Mouse (Mus musculus) G1E (cell line): ENCODE measurements around the gene Adgrg1.
"Not testable (repeated sequence)": the region's sequence is repeated elsewhere in the genome, so short reads cannot be mapped to it uniquely, and the experiment has no call there.

Experiments
- CTCF ChIP-seq: IDR thresholded peaks from 2 replicates; pipeline ENCODE4 v1.5.1; 2012; ENCODE audit warnings: low read depth, low read length, inconsistent platforms, mixed read lengths
- POLR2AphosphoS5 ChIP-seq: IDR thresholded peaks from 2 replicates; pipeline ENCODE4 v1.6.1; 2012; ENCODE audit warnings: low read depth, low read length, inconsistent platforms; ENCODE audit not compliant: insufficient replicate concordance

DNA sequence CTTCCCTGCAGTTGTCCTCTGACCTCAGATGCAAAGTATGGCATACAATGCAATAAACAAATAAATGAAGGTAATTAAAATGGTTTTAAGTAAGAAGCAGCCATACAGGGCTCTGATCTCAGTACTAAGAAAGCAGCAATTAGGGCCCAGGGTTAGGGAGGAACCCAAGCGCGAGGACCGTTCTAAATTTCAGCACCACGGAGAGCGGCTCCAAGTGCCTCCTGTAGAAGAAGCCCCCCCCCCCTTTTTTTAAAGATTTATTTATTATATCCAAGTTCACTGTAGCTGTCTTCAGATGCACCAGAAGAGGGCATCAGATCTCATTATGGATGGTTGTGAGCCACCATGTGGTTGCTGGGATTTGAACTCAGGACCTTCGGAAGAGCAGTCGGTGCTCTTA, 53.8 kb downstream of the Adgrg1 start:
- not testable (repeated sequence) for TF ChIP-seq CTCF, POLR2AphosphoS5
